Mouse (Mus musculus) lung, embryonic 16.5 days (tissue): Measurements from ENCODE around the gene Tbxas1. TPM values are rescaled to one million over a fixed set of nuclear protein-coding genes. Genes with fewer than 3 reads are reported as not detected.

Experiments
- ATAC-seq: fragments of 200-750 bp; cut with Nextera tagmentation; 2 replicates; pipeline ENCODE4 v1.8.0; 2017; ENCODE audit warnings: low read depth, mild to moderate bottlenecking, moderate library complexity
- H3K27ac ChIP-seq: fragments of 300-500 bp; sonication (generic); 2 replicates; pipeline ENCODE4 v1.5.1; 2014; ENCODE audit warnings: mild to moderate bottlenecking, control low read depth, low read length
- H3K27me3 ChIP-seq: fragments of 300-500 bp; sonication (generic); 2 replicates; pipeline ENCODE4 v1.6.1; 2014; ENCODE audit warnings: low read depth, low read length, mixed read lengths; ENCODE audit not compliant: control insufficient read depth, insufficient read depth
- H3K36me3 ChIP-seq: fragments of 300-500 bp; sonication (generic); 2 replicates; pipeline ENCODE4 v1.6.1; 2014; ENCODE audit warnings: low read length; ENCODE audit not compliant: control insufficient read depth, insufficient read depth
- H3K4me1 ChIP-seq: fragments of 300-500 bp; sonication (generic); replicated peaks from 2 replicates; pipeline ENCODE4 v1.6.1; 2014; ENCODE audit warnings: low read length, mixed read lengths; ENCODE audit not compliant: control insufficient read depth, insufficient read depth
- H3K4me2 ChIP-seq: fragments of 300-500 bp; sonication (generic); 2 replicates; pipeline ENCODE4 v1.6.1; 2014; ENCODE audit warnings: low read depth, low read length, control low read depth
- H3K4me3 ChIP-seq: fragments of 300-500 bp; sonication (generic); 2 replicates; pipeline ENCODE4 v1.5.1; 2014; ENCODE audit warnings: mild to moderate bottlenecking, low read length, control low read depth
- H3K9ac ChIP-seq: fragments of 300-500 bp; sonication (generic); 2 replicates; pipeline ENCODE4 v1.6.1; 2014; ENCODE audit warnings: low read length, control low read depth
- H3K9me3 ChIP-seq: fragments of 300-500 bp; sonication (generic); 2 replicates; pipeline ENCODE4 v1.6.1; 2016; ENCODE audit warnings: low read length; ENCODE audit not compliant: control insufficient read depth
- WGBS: fragments of 180-500 bp; shearing (Covaris S2); extraction: QIAGEN DNeasy Blood & Tissue Kit; methylation state at CpG from one replicate; pipeline ENCODE4 v1.1.7; 2014; 5-methylcytosine and 5-hydroxymethylcytosine counted together
- polyA plus RNA-seq: library from polyadenylated mRNA; unstranded; fragments of >200 nt; fragmentation: Nextera tagmentation; extraction: Ambion mirVana; gene quantifications from 2 replicates; pipeline ENCODE4 v1.2.1, GENCODE M21; 2015

Gene Tbxas1
- polyA plus RNA-seq, 1 experiment from 2014 or later, result 3.9 TPM

DNA sequence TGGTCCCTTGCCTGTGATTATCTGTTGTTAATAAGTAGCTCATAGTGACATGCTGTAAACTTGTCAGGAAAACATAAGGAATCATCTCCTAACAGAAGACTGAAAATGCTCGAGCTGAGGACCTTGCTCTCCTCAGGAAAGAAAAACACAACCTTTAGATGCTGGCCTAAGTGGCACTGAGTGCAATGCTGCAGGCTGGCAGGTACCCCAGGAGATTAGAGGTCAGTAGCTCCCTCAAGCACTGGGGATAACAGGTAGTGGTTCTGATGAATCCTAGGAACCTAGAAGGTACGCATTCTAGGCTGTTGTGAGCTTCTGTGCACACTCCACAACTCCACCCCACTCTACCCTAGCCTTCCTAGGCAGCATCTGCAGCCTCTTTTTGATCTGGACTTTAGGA is 8.4 kb upstream of the Tbxas1 start:
- H3K4me1 ChIP-seq, result peaks cover 16% of the 10 kb centered on the region
- H3K9ac ChIP-seq, result no peak overlapping the region
- H3K27me3 ChIP-seq, result no peaks in the 10 kb centered on the region
- H3K27ac ChIP-seq, result no peak overlapping the region
- no peaks in the 10 kb centered on the region for H3K9me3 ChIP-seq
- WGBS, result 54% methylated on average over 2 of the region's 2 CpGs
- peaks cover under 1% of the 10 kb centered on the region; the same call in 1 of the 2 replicates for H3K36me3 ChIP-seq
- no peak overlapping the region for H3K4me3 ChIP-seq
- ATAC-seq, result no peak
- H3K4me2 ChIP-seq, result no peak overlapping the region

DNA sequence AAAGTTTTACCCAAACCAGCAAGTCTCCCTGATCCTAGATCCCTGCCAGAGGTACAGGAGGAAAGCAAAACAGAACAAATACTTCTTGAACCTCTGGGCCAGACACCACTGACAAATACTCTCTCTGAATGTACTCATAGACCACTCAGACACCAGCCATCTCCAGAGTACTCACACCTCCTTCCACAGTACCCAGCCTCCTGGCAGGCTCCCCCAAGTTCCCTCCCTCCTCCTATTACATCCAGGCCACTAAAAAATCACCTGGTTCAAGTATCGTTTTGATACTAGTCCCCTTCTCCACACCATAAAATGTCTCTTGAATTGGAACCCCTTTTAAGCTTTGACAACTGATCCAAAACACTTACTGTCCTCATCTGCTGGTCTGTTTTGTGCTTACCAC is 7.9 kb upstream of the Tbxas1 start:
- peaks cover 16% of the 10 kb centered on the region for H3K4me1 ChIP-seq
- peaks cover 3% of the 10 kb centered on the region; the same call in 1 of the 2 replicates for H3K36me3 ChIP-seq
- WGBS, result 51% methylated on average over 1 of the region's 1 CpGs
- no peak overlapping the region for H3K27ac ChIP-seq
- no peak overlapping the region for H3K9ac ChIP-seq
- no peak for ATAC-seq
- H3K27me3 ChIP-seq, result no peaks in the 10 kb centered on the region
- H3K4me3 ChIP-seq, result no peak overlapping the region
- no peak overlapping the region for H3K4me2 ChIP-seq
- H3K9me3 ChIP-seq, result no peaks in the 10 kb centered on the region

DNA sequence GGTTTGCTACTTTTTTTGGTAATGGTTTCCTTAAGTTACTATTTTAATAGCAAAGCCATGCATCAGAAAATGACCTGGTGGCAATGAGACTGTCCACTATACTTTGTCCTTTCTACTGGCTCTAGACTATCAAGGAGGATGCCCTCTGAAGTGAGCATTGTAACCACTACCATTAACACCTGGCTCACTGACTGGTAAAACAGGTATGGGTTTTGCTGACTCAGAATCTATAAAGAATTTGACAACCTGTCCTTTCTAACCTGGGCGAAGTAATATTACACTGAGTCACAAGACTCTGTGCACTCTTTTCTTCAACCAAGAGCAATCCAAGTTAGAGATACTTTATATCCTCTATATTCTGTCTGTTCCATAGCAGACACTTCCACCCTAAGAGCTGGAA is 6.2 kb upstream of the Tbxas1 start:
- H3K4me2 ChIP-seq, result no peak overlapping the region
- peaks cover 26% of the 10 kb centered on the region for H3K4me1 ChIP-seq
- no peaks in the 10 kb centered on the region for H3K9me3 ChIP-seq
- WGBS, result 88% methylated on average over 1 of the region's 1 CpGs
- no peak overlapping the region for H3K4me3 ChIP-seq
- H3K36me3 ChIP-seq, result peaks cover 3% of the 10 kb centered on the region; the same call in 1 of the 2 replicates
- H3K27me3 ChIP-seq, result no peaks in the 10 kb centered on the region
- no peak overlapping the region for H3K9ac ChIP-seq
- no peak for ATAC-seq
- no peak overlapping the region for H3K27ac ChIP-seq

DNA sequence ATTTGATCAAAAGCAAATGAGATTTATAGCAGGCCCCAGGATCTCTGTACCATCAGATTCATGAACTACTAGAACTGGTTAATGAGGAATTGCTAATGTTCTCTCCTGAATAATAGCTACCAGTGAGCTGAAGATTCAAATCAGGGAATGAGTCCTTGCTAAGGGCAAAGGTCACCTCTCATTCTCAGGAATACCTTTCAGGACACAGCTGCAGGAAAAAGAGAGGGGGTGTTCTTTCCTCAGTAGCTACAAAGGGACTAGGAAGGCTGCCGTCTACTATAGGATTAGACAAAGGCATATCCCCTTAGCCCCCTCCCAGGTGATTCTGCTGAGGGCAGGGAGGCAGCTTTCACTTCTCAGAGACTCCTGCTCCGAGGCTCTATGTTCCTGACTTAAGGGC is 5.1 kb upstream of the Tbxas1 start:
- Histone ChIP-seq H3K36me3 (peaks cover 3% of the 10 kb centered on the region; the same call in 1 of the 2 replicates), H3K4me2 (no peak overlapping the region), H3K9ac (no peak overlapping the region), H3K4me3 (no peak overlapping the region), H3K27me3 (no peaks in the 10 kb centered on the region), H3K9me3 (no peaks in the 10 kb centered on the region), H3K4me1 (peaks cover 21% of the 10 kb centered on the region), H3K27ac (no peak overlapping the region)
- 67% methylated on average over 2 of the region's 2 CpGs for WGBS
- no peak for ATAC-seq

DNA sequence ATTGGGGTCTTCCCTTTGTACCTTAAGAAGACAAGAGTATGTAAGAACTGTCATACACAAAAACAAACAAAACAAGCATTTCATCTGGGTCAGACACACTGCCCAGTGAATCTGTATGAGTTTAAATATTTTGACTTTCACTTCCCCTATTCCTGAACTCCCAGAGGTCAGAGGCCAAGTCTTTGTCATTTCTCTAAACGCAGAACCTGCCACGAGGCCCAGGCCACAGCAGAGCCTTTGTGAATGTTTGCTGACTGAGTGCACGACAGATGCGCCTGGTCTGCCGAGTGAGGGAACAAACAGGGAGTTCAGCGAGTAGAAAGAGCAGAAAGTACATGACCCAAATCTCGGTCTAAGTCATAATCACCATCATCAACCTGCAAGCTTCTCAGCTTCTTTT is 4.2 kb upstream of the Tbxas1 start:
- H3K4me2 ChIP-seq, result no peak overlapping the region
- H3K27ac ChIP-seq, result no peak overlapping the region
- peaks cover 21% of the 10 kb centered on the region for H3K4me1 ChIP-seq
- no peaks in the 10 kb centered on the region for H3K9me3 ChIP-seq
- 33% methylated on average over 7 of the region's 7 CpGs for WGBS
- no peak overlapping the region for H3K4me3 ChIP-seq
- no peak for ATAC-seq
- H3K27me3 ChIP-seq, result no peaks in the 10 kb centered on the region
- H3K9ac ChIP-seq, result no peak overlapping the region
- H3K36me3 ChIP-seq, result peaks cover 3% of the 10 kb centered on the region; the same call in 1 of the 2 replicates

DNA sequence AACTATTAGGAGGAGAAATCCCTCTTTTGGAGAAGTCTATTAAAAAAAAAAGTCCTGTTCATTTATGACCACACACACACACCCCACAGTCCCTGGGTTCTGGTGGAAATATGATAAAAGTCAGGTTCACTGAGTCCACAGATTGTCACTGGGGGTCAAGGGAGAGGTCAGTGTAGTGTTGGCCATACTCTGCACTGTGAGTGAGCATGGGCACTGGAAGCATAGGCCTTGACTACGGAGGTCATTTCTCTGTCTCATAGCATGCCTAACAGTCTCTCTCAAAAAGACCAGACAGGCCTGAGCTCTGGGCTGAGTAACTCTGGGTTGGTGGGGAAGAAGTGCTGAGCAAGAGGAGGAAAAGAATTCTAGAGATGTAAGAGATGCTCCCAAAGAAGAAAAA is 1.9 kb upstream of the Tbxas1 start:
- peaks cover 3% of the 10 kb centered on the region; the same call in 1 of the 2 replicates for H3K36me3 ChIP-seq
- no peaks in the 10 kb centered on the region for H3K9me3 ChIP-seq
- no peak overlapping the region for H3K27ac ChIP-seq
- ATAC-seq, result no peak
- H3K27me3 ChIP-seq, result no peaks in the 10 kb centered on the region
- peak overlapping the region; percentile 72; the same call in 1 of the 2 replicates for H3K4me2 ChIP-seq
- 0 out of 2 replicates have a peak overlapping the region, but pooled peaks have one; percentile 4 for H3K9ac ChIP-seq
- no peak overlapping the region; the same call in 1 of the 2 replicates for H3K4me3 ChIP-seq
- WGBS, result 56% methylated on average over 1 of the region's 1 CpGs
- H3K4me1 ChIP-seq, result peaks cover 15% of the 10 kb centered on the region

DNA sequence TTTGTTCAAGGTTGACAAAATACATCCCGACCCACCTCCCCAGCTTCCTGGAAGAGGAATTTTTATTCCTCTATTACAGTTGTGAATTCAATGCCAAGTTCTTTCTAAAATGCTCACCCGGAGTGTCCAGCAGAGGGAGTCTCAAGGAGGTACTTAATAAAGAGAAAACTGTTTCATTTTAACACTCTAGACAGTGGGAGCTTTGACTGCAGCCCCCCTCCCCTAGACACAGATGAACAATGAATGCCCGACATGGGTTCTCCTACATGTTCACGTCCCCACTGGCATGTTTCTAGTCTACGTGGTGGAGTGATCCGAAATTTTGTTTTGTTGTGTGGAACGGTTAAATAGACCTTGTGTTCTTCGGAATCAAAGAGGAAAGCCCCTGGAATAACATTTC is 1.2 kb upstream of the Tbxas1 start:
- Histone ChIP-seq H3K9me3 (no peaks in the 10 kb centered on the region), H3K27me3 (no peaks in the 10 kb centered on the region), H3K4me2 (peak overlapping the region; percentile 72), H3K4me1 (peaks cover 15% of the 10 kb centered on the region), H3K27ac (no peak overlapping the region), H3K36me3 (peaks cover 3% of the 10 kb centered on the region; the same call in 1 of the 2 replicates), H3K9ac (peak overlapping the region; percentile 98), H3K4me3 (peak overlapping the region; percentile 89)
- no peak for ATAC-seq
- WGBS, result 5% methylated on average over 8 of the region's 8 CpGs

DNA sequence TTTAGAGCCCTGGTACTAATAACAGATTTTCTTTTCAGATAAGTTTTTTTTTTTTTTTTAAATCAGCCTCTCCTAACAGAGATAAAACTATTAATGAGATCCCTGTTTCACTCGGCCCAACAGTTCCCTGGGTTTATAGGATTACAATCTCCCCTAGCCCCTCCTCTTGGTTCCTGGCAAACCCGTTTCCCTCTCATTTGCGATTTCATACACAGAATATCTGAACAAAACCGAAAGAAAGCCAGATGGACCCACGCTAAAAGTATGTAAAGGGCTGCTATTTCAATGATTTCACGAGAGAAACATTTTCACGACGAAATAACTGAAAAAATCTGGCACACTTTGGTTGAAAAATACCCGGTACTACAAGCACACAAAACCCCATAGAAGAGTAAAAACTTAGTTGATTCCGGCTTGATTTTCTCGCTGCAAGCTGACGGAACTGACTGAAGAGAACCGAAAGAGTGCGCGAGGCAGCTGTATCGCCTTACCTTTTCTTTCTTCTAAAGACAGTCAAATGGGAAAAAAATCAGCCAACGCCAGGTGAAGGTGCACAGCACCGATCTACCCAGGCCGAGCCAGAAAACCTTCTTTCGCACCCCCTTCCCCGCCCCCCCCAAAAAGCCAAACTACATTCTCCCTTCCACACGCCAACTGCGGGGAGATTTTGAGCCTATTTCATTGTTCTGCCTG is 493 bp upstream of the Tbxas1 start:
- no peak for ATAC-seq
- Histone ChIP-seq H3K4me2 (peak overlapping the region; percentile 72), H3K27me3 (no peaks in the 10 kb centered on the region), H3K9ac (peak overlapping the region; percentile 98), H3K4me1 (peaks cover 15% of the 10 kb centered on the region), H3K36me3 (peaks cover 3% of the 10 kb centered on the region; the same call in 1 of the 2 replicates), H3K27ac (peak overlapping the region; percentile 77), H3K4me3 (peak overlapping the region; percentile 89), H3K9me3 (no peaks in the 10 kb centered on the region)
- under 1% methylated on average over 23 of the region's 23 CpGs for WGBS

DNA sequence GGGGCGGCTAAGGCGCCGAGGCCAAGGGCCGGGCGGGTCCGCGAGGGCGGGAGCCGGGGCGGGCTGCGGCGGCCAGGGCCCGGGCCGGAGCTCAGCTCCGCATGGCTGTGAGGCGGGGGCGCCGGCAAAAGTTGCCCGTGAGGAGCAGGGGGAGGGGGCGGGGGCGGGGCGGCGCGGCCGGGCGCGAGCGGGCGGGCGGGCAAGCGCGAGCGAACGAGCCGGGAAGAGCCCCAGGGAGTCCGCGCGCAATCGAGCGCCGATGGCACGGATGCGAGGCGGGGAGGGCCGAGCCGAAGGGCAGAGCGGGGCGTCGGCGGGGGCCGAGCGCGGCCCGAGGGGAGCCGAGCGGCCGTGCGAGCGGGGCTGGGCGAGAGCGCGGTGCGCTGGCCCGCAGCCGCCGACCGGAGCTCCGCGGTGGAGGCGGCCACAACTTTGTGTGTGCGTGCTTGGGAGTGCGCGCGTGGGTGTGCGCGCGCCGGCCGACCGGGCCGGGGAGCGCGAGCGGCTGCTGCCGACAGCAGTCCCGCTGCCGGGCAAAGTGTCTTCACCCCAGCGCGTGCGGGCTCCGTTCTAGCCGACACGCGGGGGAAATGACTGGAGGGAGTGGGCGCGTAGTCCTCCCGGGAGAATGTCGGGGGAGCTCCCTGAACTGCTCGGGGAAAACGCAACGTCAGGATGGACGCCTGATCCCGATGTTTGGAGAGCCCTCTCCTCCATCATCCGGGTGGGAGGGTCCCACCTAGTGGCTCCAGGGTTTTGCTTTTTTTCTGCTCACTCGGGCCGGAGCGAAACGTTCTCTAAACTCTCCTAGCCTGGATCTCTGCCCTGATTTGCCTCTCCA is 1.1 kb downstream of the Tbxas1 start, which contains the start of gene Hipk2:
Hipk2 (minus strand) TSS at position 95 of the 841 bp plus-strand sequence.
- Histone ChIP-seq H3K4me3 (peak within 1 kb of the TSS; percentile 89), H3K36me3 (peaks cover 3% of the 10 kb centered on the region; the same call in 1 of the 2 replicates), H3K27ac (peak within 1 kb of the TSS; percentile 77), H3K4me2 (peak within 1 kb of the TSS; percentile 72), H3K9me3 (no peaks in the 10 kb centered on the region), H3K4me1 (peaks cover 12% of the 10 kb centered on the region), H3K9ac (peak within 1 kb of the TSS; percentile 98), H3K27me3 (no peaks in the 10 kb centered on the region)
- ATAC-seq, result peak; percentile 94
- WGBS, result under 1% methylated on average over 75 of the region's 108 CpGs
